Mouse (Mus musculus) CH12F3 (cell line): ENCODE measurements around the gene 4930513O06Rik.

ENCODE experiments used
- in situ Hi-C: fragments of 300-500 bp; cut with MboI; formaldehyde crosslinking; loops from 2 replicates; pipeline ENCODE4 v1.14.3; 2020; ENCODE audit warnings: low sequenced_read_pairs

Gene 4930513O06Rik

GRCm38 (mm10) chrX:139085943-139086342, at the start of gene 4930513O06Rik:
TSS of gene 4930513O06Rik (plus strand) at chrX:139086243.
- in situ Hi-C loops, result no loop called here

DNA sequence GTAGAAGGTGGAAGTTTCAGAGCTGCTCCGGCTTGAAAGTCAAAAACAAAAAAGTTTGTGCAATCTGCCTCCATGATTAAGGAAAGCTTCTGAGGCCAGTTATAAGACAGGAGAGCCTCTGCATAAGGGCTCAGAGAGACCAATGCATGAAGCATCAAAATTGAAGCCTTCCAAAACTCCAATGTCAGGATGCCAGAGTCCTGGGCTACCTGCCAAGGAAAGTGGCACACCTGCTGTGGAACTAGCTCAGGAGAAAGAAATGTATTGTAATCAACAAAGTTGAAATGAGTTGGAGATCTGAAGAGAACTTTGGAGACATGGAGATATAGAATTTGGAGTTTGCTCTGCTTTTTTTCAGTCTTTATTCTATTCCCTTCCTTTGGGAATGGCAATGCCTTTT, 48.4 kb upstream of the 4930513O06Rik start:
- in situ Hi-C loops, result no loop called here

DNA sequence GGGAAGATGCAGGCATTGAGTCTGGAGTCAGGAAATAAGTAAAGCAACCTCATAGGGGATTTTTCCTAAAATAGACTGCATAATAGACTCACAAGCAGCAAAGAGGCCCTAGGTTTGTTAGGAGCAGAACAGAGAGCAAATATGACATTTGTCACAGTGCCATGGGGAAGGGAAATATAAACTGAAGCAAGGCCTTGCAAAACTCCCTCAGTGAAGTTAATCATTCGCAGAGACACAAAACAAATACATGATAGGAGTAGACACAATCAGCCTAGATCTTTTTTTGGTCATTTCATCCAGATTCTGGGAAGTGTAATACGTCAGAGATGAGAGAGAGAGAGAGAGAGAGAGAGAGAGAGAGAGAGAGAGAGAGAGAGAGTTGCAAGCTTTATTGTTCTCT, 46.7 kb upstream of the 4930513O06Rik start:
- in situ Hi-C loops, result no loop called here

DNA sequence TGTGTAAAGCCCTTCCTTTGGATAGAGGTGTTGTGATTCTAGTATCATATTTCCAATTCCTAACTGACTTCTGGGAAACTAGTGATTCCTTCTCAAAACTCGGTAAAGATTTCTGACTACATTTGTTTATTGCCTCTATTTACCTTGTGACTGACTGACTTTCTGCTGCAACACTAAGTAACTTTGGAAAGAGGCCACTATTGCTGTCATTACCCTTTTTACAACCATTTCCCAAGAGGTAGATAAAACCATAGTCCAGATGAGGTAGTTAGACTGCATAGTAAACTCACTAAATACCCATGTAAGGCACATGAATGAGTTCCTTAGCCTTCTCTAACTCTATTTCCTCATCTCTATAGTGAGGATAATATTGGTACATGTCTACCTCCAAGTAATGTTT, 44.9 kb upstream of the 4930513O06Rik start:
- in situ Hi-C loops, result no loop called here

DNA sequence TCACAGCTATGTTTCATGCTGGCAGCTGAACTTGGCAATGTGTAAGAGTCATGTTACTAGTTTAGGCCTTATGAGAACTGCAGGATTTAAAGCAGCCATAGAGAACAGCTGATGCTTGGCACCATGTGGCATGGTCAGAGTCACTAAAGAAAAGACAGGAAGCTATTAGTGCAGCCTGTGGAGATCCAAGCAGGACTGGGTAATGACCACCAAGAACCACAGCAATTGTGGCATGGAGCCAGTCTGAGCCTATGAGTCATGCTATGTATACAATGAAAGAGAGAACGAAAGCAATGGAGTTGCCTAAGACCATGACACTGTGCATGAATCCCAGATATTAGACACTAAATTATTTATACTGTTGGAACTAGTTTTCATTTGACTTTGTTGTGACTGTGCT, 34.1 kb upstream of the 4930513O06Rik start:
- in situ Hi-C loops, result no loop called here

GRCm38 (mm10) chrX:139053149-139053548, 32.9 kb upstream of the 4930513O06Rik start:
- in situ Hi-C loops, result no loop called here

GRCm38 (mm10) chrX:139064078-139064477, 22.0 kb upstream of the 4930513O06Rik start:
- in situ Hi-C loops, result no loop called here

GRCm38 (mm10) chrX:139078493-139078892, 7.5 kb upstream of the 4930513O06Rik start:
- in situ Hi-C loops, result no loop called here

DNA sequence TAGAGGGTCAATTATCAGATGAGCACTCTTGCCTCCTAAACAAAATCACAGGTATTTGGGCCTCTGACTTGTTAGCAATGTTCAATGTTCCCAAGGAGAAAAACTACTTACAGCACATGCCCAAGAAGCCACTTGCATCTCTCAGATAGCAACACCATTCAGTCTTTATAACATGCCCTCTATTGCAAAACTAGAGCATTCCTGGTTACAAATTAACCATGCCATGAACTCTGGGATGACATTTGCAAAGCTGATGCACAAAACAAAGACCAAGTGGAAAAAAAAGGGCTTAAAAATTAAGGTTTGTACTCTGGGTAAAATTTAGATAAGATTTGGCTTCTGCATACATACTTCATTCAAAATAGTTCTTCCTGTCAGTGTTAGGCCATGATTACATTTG, 966 bp upstream of the 4930513O06Rik start, which contains the start of gene Serpina7:
Gene Serpina7, minus strand, starts transcription at position 160 of the 400 bp plus-strand sequence.
- in situ Hi-C loops, result no loop called here

DNA sequence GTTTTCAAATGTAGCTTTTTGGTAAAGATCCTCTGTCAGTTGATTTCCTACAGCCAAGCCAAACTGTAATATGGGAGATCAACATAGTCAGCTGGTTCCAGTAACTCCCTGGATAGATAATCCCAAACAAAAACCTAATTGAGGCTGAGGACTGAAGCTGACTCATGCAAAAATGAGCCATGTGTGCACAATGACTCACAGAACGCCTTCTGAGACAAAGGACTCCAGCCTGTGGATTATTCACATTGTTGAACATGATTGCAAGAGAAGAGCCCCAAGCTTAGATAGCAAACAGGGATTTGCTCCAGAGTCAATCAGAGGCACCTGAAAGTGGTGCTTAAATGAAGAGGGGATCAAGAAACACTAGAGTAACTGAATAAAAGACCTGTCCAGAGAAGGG, 11.2 kb downstream of the 4930513O06Rik start:
- in situ Hi-C loops, result no loop called here

DNA sequence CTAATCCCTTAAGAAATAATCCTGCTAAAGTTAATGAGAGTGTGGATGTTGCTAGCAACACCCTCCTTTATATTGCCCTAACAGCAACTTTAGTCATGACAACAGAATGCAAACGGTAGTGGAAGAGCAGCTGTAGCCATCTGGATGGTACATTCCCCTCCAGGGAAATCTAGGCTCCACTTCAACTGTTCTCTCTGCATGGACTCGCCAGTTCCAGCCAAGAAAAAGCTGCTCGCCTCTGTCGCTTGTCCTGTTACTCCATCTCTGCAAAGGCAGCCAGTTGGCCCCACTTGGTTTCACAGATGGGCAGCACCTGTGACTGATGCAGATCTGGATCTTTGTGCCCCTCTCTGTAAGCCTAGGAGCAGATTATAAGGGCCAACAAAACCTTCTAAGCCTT, 48.0 kb downstream of the 4930513O06Rik start:
- in situ Hi-C loops, result no loop called here
